Mouse (Mus musculus): ENCODE measurements around the gene Usp39.

DNA sequence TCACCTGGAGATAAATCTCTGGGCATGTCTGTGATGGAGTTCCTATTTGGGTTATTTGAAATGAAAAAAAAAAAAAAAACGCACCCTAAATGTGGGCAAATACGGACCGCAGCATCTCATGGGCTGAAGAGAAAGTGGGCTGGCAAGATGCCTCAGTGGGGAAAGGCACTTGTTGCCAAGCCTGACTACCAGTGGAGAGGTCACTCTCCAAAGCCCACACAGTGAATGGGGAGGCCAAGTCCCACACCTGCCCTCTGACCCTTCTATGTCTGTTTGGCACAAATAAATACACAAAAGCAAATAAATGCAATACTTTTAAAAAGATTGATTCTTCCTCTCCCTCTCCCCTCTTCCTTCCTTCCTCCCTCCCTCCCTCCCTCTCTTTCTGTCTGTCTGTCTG, 55.5 kb downstream of the Usp39 start:
- TF ChIP-seq CHD2 (IDR thresholded peaks at IDR 0.05; ENCODE audit: low read depth, low read length) (no peak), HCFC1 (IDR thresholded peaks at IDR 0.05; ENCODE audit: borderline replicate concordance, insufficient read depth, low read length) (no peak), ZC3H11A (IDR thresholded peaks at IDR 0.05; ENCODE audit: borderline replicate concordance, low read depth, low read length) (no peak), MAFK (IDR thresholded peaks at IDR 0.05; ENCODE audit: insufficient read depth, low read depth, low read length) (no peak), ZNF384 (IDR thresholded peaks at IDR 0.05; ENCODE audit: low read depth, low read length) (no peak)

Data from ES-E14 (cell line).